Mouse (Mus musculus): ENCODE results near the gene Pitpnm3.

DNA sequence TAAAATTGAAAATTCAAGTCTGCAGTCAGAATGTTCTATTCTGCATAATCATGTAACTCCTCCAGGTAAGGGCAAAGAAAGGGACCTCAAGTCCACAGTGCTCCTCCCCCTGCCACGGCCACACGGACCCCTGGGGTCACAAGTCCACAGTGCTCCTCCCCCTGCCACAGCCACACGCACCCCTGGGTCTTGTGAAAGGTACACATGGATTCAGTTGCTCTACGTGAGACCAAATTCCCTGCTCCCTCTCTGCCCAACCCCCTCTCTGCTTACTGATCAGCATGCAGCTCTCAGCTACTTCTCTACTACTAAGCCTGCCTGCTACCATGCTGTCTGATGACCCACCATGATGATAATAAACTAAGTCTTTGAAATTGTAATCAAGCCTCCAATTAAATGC, 34.3 kb upstream of the Pitpnm3 start:
- TF ChIP-seq CTCF (IDR thresholded peaks at IDR 0.05; ENCODE audit: low read depth), result no peak
- no peak for TF ChIP-seq EP300 (IDR thresholded peaks at IDR 0.05; ENCODE audit: low read depth)

Data from liver, embryonic 14.5 days (tissue).